Mouse (Mus musculus): ENCODE data around the gene Gulp1.

Gene Gulp1

GRCm38 (mm10) chr1:44551461-44552370 is at the start of gene Gulp1:
Gene Gulp1 (plus strand): TSS chr1:44551511.
- H3K27me3 ChIP-seq (ENCODE audit: control insufficient read depth, insufficient read depth, low read length, poor library complexity, severe bottlenecking) = no peaks in the 10 kb centered on the region
- DNase-seq (ENCODE audit: low read depth, low spot score) = no peak
- no peaks in the 10 kb centered on the region for H3K36me3 ChIP-seq (ENCODE audit: control insufficient read depth, insufficient read depth, low read length, poor library complexity, severe bottlenecking)

- no peaks in the 10 kb centered on the region for H3K27me3 ChIP-seq (ENCODE audit: control insufficient read depth, insufficient read depth, low read length, poor library complexity, severe bottlenecking)
- no peaks in the 10 kb centered on the region for H3K36me3 ChIP-seq (ENCODE audit: control insufficient read depth, insufficient read depth, low read length, poor library complexity, severe bottlenecking)
- no peak for DNase-seq (ENCODE audit: low read depth, low spot score)
These were observed 1.1 kb upstream of the Gulp1 start for GRCm38 (mm10) chr1:44550261-44550660.

- Histone ChIP-seq H3K27me3 (ENCODE audit: control insufficient read depth, insufficient read depth, low read length, poor library complexity, severe bottlenecking) (no peaks in the 10 kb centered on the region), H3K36me3 (ENCODE audit: control insufficient read depth, insufficient read depth, low read length, poor library complexity, severe bottlenecking) (no peaks in the 10 kb centered on the region)
- DNase-seq (ENCODE audit: low read depth, low spot score) = no peak
These were observed 1.1 kb downstream of the Gulp1 start for GRCm38 (mm10) chr1:44552371-44552841.

- DNase-seq (ENCODE audit: low read depth, low spot score) = no peak
- H3K36me3 ChIP-seq (ENCODE audit: control insufficient read depth, insufficient read depth, low read length, poor library complexity, severe bottlenecking) = no peaks in the 10 kb centered on the region
- no peaks in the 10 kb centered on the region for H3K27me3 ChIP-seq (ENCODE audit: control insufficient read depth, insufficient read depth, low read length, poor library complexity, severe bottlenecking)
These were observed 2.0 kb downstream of the Gulp1 start for GRCm38 (mm10) chr1:44553166-44553898.

- H3K27me3 ChIP-seq (ENCODE audit: control insufficient read depth, insufficient read depth, low read length, poor library complexity, severe bottlenecking) = no peaks in the 10 kb centered on the region
- H3K36me3 ChIP-seq (ENCODE audit: control insufficient read depth, insufficient read depth, low read length, poor library complexity, severe bottlenecking) = no peaks in the 10 kb centered on the region
- DNase-seq (ENCODE audit: low read depth, low spot score) = no peak
These were observed 16.1 kb downstream of the Gulp1 start for GRCm38 (mm10) chr1:44567431-44567830.

- no peak for DNase-seq (ENCODE audit: low read depth, low spot score)
- no peaks in the 10 kb centered on the region for H3K27me3 ChIP-seq (ENCODE audit: control insufficient read depth, insufficient read depth, low read length, poor library complexity, severe bottlenecking)
- no peaks in the 10 kb centered on the region for H3K36me3 ChIP-seq (ENCODE audit: control insufficient read depth, insufficient read depth, low read length, poor library complexity, severe bottlenecking)
These were observed 17.0 kb downstream of the Gulp1 start for GRCm38 (mm10) chr1:44568296-44568695.

GRCm38 (mm10) chr1:44576001-44576400 is 24.7 kb downstream of the Gulp1 start:
- Histone ChIP-seq H3K36me3 (ENCODE audit: control insufficient read depth, insufficient read depth, low read length, poor library complexity, severe bottlenecking) (no peaks in the 10 kb centered on the region), H3K27me3 (ENCODE audit: control insufficient read depth, insufficient read depth, low read length, poor library complexity, severe bottlenecking) (no peaks in the 10 kb centered on the region)
- no peak for DNase-seq (ENCODE audit: low read depth, low spot score)

GRCm38 (mm10) chr1:44576610-44577009 is 25.3 kb downstream of the Gulp1 start:
- H3K27me3 ChIP-seq (ENCODE audit: control insufficient read depth, insufficient read depth, low read length, poor library complexity, severe bottlenecking) = no peaks in the 10 kb centered on the region
- H3K36me3 ChIP-seq (ENCODE audit: control insufficient read depth, insufficient read depth, low read length, poor library complexity, severe bottlenecking) = no peaks in the 10 kb centered on the region
- no peak for DNase-seq (ENCODE audit: low read depth, low spot score)

GRCm38 (mm10) chr1:44580390-44580789 is 29.1 kb downstream of the Gulp1 start:
- no peak for DNase-seq (ENCODE audit: low read depth, low spot score)
- Histone ChIP-seq H3K36me3 (ENCODE audit: control insufficient read depth, insufficient read depth, low read length, poor library complexity, severe bottlenecking) (no peaks in the 10 kb centered on the region), H3K27me3 (ENCODE audit: control insufficient read depth, insufficient read depth, low read length, poor library complexity, severe bottlenecking) (no peaks in the 10 kb centered on the region)

- H3K27me3 ChIP-seq (ENCODE audit: control insufficient read depth, insufficient read depth, low read length, poor library complexity, severe bottlenecking) = no peaks in the 10 kb centered on the region
- no peak for DNase-seq (ENCODE audit: low read depth, low spot score)
- no peaks in the 10 kb centered on the region for H3K36me3 ChIP-seq (ENCODE audit: control insufficient read depth, insufficient read depth, low read length, poor library complexity, severe bottlenecking)
These were observed 33.6 kb downstream of the Gulp1 start for GRCm38 (mm10) chr1:44584886-44585385.

GRCm38 (mm10) chr1:44591742-44592141 is 40.4 kb downstream of the Gulp1 start:
- H3K27me3 ChIP-seq (ENCODE audit: control insufficient read depth, insufficient read depth, low read length, poor library complexity, severe bottlenecking) = no peaks in the 10 kb centered on the region
- no peak for DNase-seq (ENCODE audit: low read depth, low spot score)
- no peaks in the 10 kb centered on the region for H3K36me3 ChIP-seq (ENCODE audit: control insufficient read depth, insufficient read depth, low read length, poor library complexity, severe bottlenecking)

GRCm38 (mm10) chr1:44593109-44593508 is 41.8 kb downstream of the Gulp1 start:
- H3K27me3 ChIP-seq (ENCODE audit: control insufficient read depth, insufficient read depth, low read length, poor library complexity, severe bottlenecking) = no peaks in the 10 kb centered on the region
- DNase-seq (ENCODE audit: low read depth, low spot score) = no peak
- no peaks in the 10 kb centered on the region for H3K36me3 ChIP-seq (ENCODE audit: control insufficient read depth, insufficient read depth, low read length, poor library complexity, severe bottlenecking)

GRCm38 (mm10) chr1:44598312-44598711 is 47.0 kb downstream of the Gulp1 start:
- DNase-seq (ENCODE audit: low read depth, low spot score) = no peak
- Histone ChIP-seq H3K27me3 (ENCODE audit: control insufficient read depth, insufficient read depth, low read length, poor library complexity, severe bottlenecking) (no peaks in the 10 kb centered on the region), H3K36me3 (ENCODE audit: control insufficient read depth, insufficient read depth, low read length, poor library complexity, severe bottlenecking) (no peaks in the 10 kb centered on the region)

- Histone ChIP-seq H3K27me3 (ENCODE audit: control insufficient read depth, insufficient read depth, low read length, poor library complexity, severe bottlenecking) (no peaks in the 10 kb centered on the region), H3K36me3 (ENCODE audit: control insufficient read depth, insufficient read depth, low read length, poor library complexity, severe bottlenecking) (no peaks in the 10 kb centered on the region)
- DNase-seq (ENCODE audit: low read depth, low spot score) = no peak
These were observed 62.2 kb downstream of the Gulp1 start for GRCm38 (mm10) chr1:44613294-44614041.

Measured in splenic B cell, adult 2 months (primary cell).